Mouse (Mus musculus) brain, embryonic 14.5 days (tissue): ENCODE data around the gene Podxl2.

Source experiments
- CTCF ChIP-seq: fragments of 200-500 bp; IDR thresholded peaks from 2 replicates; pipeline ENCODE4 v1.5.1; 2012; ENCODE audit warnings: inconsistent platforms, mild to moderate bottlenecking, moderate library complexity, borderline replicate concordance; ENCODE audit not compliant: insufficient read depth, insufficient read length; ENCODE audit errors: extremely low read depth
- POLR2A ChIP-seq: fragments of 200-500 bp; IDR thresholded peaks from 2 replicates; pipeline ENCODE4 v1.6.1; 2012; ENCODE audit warnings: mild to moderate bottlenecking, inconsistent platforms, borderline replicate concordance; ENCODE audit not compliant: poor library complexity, insufficient read depth, insufficient read length, severe bottlenecking; ENCODE audit errors: extremely low read depth

- peak; percentile 75; the same call in 1 of the 2 replicates for TF ChIP-seq CTCF
- TF ChIP-seq POLR2A = no peak
Observed at GRCm38 (mm10) chr6:88812886-88813285, 62.0 kb downstream of the Podxl2 start.
